Mouse (Mus musculus): ENCODE results near the gene Olfr983.

- no peak for TF ChIP-seq TAL1 (IDR thresholded peaks at IDR 0.05; ENCODE audit: low read length)
- no peak for TF ChIP-seq GATA1 (IDR thresholded peaks at IDR 0.05; ENCODE audit: low read length)
Measured at GRCm38 (mm10) chr9:40130084-40130483, 36.7 kb upstream of the Olfr983 start, which contains the start of gene Olfr985.

Data from erythroblast, embryonic 14.5 days (primary cell).